Mouse (Mus musculus): Measurements from ENCODE around the gene Thap11. TPM values are rescaled to one million over a fixed set of nuclear protein-coding genes. Genes with fewer than 3 reads are reported as not detected.
"Not testable (repeated sequence)": the region's sequence is repeated elsewhere in the genome, so short reads cannot be mapped to it uniquely, and the experiment has no call there.

Gene Thap11
- total RNA-seq (2021) = 10 to 100 TPM; 38.2 to 44.4 TPM

DNA sequence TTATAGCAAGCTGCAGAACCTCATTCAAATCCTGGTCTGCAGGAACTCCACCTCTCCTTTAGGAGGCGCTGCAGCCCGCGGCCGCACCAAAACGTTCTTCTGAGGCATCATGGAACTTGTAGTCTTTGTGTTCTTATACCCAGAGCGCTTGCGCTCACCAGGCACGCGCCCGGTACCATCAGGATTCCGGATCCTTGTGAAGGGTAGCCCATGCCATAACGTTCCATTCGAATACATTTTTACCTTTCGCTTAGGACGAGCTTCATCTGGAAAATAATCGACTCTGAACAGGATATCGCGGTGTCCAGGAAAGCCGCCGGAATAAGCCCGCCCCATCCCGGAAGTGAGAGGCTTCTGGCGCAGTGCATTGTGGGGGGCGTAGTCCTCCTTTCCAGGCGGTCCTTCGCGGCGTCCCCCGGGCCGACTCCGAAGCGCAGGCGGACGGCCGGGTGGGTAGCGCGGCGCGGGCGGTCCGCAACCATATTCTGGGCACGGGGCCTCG, at the start of gene Thap11:
Gene Thap11 (plus strand): TSS at position 418 of the 502 bp plus-strand sequence.
- DNase-seq (ENCODE audit: extremely low spot score in 1 of 2, low spot score in 1 of 2) = peak; percentile 77 to 86

GRCm38 (mm10) chr8:105805346-105805745, 49.6 kb upstream of the Thap11 start:
- no peak for DNase-seq (ENCODE audit: extremely low spot score in 1 of 2, low spot score in 1 of 2)

DNA sequence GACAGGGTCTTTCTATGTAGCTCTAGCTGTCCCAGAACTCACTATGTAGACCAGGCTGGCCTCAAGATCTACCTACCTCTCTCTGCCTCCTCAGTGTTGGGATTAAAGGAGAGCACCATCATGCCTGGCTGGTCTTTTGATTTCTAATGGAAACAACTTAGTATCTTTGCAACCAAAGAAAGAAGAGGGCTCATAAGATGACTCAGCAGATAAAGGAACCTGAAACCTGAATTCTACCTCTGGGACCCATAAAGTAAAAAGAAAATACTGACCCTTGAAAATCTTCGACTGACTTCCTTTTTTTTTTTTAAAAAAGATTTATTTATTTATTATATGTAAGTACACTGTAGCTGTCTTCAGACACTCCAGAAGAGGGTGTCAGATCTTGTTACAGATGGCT, 49.0 kb upstream of the Thap11 start:
- DNase-seq (ENCODE audit: extremely low spot score in 1 of 2, low spot score in 1 of 2) = no peak

DNA sequence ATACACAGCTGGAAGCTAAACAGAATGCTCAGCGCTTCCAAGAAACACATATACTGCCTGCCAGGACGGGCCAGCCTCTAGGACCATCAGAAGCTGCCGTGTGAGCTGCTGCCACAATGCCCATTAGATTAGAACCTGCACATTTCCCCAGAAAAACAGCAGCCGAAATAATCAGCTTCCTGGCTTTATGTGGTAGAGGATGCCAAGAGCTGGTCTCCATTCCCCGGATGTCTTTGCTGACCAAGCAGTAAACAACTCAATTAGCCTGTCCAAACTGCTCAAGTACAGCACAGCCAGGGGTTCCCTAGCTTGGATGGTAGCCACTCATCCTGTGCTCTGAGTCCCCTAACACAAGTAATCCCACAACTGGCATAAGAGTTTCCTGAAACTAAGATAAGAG, 47.2 kb upstream of the Thap11 start:
- no peak for DNase-seq (ENCODE audit: extremely low spot score in 1 of 2, low spot score in 1 of 2)

DNA sequence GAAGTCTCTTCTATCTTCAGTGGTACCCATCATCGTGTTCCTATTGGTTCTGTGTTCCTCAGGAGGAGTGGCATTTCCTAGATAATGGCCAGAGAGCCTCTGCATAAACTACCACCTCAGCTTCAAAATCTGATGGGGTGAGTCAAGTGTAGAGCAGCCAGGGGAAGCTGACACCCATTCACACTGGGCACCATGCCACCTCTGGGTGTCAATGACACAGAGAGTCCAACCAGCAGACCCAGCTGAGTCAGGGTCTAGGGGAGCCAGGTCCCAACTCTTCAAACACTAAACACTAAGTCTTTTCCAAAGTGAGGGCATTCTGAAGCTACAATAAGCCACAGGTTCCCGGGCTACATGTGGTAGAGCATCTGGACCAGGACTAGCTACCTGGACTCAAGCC, 46.5 kb upstream of the Thap11 start:
- DNase-seq (ENCODE audit: extremely low spot score in 1 of 2, low spot score in 1 of 2) = no peak

GRCm38 (mm10) chr8:105810245-105810786, 44.6 kb upstream of the Thap11 start:
- DNase-seq (ENCODE audit: extremely low spot score in 1 of 2, low spot score in 1 of 2) = no peak

DNA sequence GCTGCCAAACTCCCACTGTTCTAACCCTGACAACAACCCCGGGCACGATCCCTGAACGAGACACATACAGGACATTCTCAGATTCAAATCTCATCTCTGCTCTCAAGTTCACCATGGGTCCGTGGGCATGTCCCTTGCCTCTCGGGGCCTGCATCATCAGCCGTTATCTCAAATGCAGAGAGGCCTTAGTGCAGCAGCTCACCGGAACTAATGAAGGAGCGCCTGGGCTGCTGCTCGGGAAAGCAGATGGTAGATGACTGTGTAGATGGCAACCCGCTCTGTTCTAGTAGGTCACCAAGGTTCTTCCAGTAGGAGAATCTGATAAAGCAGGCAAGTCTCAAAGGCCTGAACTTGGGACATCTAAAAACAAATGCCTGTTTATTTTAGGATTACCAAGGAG, 43.9 kb upstream of the Thap11 start:
- DNase-seq (ENCODE audit: extremely low spot score in 1 of 2, low spot score in 1 of 2) = no peak

DNA sequence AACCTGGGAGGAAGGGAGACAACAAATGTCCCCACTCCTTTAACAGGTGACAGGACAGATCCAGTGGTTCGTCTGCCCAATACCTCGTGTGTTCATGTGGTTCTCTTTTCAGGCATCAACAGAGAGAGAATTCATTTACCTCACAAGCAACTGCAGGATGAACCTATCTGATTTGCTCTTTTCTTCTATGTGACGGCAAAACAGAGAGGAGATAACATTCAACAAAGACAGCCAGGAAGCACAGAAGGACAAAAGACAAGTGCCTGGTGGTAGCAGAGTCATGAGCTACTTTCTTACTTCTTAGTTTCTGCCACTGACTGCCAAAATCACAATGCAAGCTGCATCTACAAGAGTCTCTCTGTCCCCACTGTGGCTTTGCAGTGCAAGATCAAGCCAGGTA, 43.4 kb upstream of the Thap11 start:
- DNase-seq (ENCODE audit: extremely low spot score in 1 of 2, low spot score in 1 of 2) = no peak

GRCm38 (mm10) chr8:105812511-105812910, 42.4 kb upstream of the Thap11 start:
- DNase-seq (ENCODE audit: extremely low spot score in 1 of 2, low spot score in 1 of 2) = no peak

GRCm38 (mm10) chr8:105813241-105813640, 41.7 kb upstream of the Thap11 start:
- no peak for DNase-seq (ENCODE audit: extremely low spot score in 1 of 2, low spot score in 1 of 2)

GRCm38 (mm10) chr8:105819659-105820058, 35.3 kb upstream of the Thap11 start:
- DNase-seq (ENCODE audit: extremely low spot score in 1 of 2, low spot score in 1 of 2) = no peak

GRCm38 (mm10) chr8:105820925-105821324, 34.0 kb upstream of the Thap11 start:
- DNase-seq (ENCODE audit: extremely low spot score in 1 of 2, low spot score in 1 of 2) = no peak

GRCm38 (mm10) chr8:105825506-105825905, 29.4 kb upstream of the Thap11 start:
- DNase-seq (ENCODE audit: extremely low spot score in 1 of 2, low spot score in 1 of 2) = no peak

GRCm38 (mm10) chr8:105826379-105826778, 28.6 kb upstream of the Thap11 start:
- DNase-seq (ENCODE audit: extremely low spot score in 1 of 2, low spot score in 1 of 2) = no peak

DNA sequence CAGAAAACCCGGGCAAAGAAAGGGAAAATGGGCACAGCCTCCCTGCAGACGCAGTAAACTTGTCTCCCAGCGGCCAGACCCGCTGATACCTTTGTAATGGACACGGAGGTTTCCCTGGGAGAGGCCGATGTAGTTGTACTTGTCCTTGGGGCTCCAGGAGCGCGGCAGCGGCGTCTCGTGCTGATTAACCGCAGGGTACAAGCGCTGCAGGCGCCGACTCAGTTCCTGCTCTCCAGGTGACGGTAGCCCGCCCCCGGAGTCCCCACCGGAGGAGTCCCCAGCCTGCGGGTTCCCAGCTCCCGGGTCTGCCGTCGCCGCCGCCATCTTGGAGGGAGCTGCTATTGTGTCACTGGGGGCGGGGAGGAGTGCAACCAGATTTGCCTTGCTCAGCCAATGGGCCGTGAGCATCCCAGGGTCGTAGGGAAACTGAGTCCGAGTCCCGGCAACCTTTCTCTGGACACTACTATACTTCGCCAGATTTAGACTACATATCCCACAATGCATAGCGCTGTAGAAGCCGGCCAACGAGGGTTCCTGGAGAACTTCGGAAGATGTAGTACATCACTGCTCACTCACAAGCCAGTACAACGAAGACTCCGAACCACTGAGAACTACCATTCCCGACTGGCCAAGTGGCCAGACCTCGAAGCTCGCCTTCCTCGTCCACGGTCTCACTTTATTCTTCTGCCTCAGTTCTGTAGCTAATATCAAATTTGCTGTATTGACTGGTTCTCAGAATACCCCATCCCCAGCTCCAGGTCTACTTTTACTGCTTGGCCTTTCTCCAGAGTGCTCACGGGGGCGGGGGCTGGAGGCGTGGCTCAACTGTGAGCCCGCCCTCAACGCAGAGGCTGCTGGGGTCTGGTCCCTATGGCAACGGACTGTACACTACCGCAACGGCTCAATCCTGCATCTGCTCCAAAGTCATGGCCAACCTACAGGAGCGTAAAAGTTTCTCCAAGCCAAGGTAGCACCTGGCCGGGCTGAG, 27.8 kb upstream of the Thap11 start, which contains the start of the genes Ranbp10 and Tsnaxip1:
Gene Ranbp10 (minus strand): TSS at position 490 of the 988 bp plus-strand sequence.
Gene Tsnaxip1 (plus strand): TSS at position 871 of the 988 bp plus-strand sequence.
- peak; percentile 87 to 92 for DNase-seq (ENCODE audit: extremely low spot score in 1 of 2, low spot score in 1 of 2)

GRCm38 (mm10) chr8:105833740-105834139, 21.2 kb upstream of the Thap11 start:
- not testable (repeated sequence) for DNase-seq (ENCODE audit: extremely low spot score in 1 of 2, low spot score in 1 of 2)

DNA sequence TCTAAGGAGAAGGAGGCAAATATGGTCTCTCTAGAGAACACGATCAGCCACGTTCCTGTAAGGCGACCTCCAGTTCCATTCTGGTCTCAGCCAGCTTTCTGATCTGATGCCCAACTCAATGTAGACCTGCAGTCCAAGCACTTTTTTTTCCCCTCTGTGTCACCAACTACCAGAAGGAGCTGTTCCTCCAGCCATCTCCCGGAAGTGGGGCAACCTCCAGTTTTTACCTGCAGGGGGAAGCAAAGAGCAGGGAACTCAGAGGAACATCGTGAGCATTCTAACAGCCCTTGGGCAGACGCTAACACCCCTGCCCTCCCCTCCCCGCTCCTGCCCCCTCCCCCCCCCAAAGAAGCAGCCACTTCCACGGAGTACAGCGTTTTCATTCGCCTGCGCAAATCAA, 19.6 kb upstream of the Thap11 start:
- peak in 1 of 2 experiments; percentile 67 for DNase-seq (ENCODE audit: extremely low spot score in 1 of 2, low spot score in 1 of 2)

DNA sequence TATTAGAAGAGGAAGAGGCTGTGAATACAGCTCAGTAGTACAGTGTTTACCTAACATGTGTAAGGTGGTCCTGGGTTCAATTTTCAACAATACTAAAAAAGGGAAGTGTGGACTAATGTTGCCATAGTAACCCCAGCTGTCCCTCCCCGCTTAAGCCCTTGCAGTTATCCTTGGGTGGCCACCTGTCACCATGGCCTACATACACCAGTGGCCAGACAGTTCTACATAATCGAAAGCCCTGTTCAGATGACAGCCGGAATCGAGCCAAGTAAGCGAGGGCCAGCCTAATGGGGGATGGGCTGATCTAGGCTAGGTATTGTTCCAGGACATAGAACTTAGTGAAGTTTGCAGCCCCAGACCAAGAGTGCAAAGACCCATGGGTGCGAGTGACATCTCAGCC, 17.9 kb upstream of the Thap11 start:
- DNase-seq (ENCODE audit: extremely low spot score in 1 of 2, low spot score in 1 of 2) = no peak

DNA sequence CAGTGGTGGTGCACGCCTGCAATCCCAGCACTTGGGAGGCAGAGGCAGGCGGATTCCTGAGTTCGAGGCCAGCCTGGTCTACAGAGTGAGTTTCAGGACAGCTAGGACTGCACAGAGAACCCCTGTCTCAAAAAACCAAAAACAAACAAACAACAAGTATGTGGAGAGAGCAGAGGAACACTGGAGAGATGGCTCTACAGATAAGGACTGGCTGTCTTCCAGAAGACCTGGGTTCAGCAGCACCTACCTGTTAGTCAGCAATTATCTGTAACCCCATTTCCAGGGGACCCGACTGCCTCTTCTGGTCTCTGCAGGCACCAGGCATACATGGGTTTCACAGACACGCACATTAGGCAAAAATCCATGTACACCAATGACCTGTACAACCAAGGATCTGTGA, 15.7 kb upstream of the Thap11 start:
- no peak for DNase-seq (ENCODE audit: extremely low spot score in 1 of 2, low spot score in 1 of 2)

DNA sequence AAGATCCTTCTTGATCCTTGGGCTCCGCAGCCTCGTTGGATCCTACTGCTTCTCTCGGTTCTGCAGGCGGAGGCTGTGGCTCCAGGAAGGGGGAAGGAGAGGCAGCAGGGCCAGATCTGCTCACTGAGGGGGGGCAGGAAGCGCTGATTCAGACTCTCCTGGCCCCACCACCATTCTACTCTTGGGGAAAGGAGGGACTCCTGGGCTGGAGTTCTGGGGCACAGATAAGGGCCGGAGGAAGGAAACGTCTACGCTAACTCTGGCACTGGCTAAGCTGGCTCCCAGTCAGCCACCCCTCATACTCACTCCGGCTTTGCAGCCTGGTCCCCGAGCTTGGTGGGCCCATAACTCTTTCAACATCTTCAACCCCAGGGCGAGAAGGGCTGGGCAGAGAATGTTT, 8.3 kb upstream of the Thap11 start:
- no peak for DNase-seq (ENCODE audit: extremely low spot score in 1 of 2, low spot score in 1 of 2)

DNA sequence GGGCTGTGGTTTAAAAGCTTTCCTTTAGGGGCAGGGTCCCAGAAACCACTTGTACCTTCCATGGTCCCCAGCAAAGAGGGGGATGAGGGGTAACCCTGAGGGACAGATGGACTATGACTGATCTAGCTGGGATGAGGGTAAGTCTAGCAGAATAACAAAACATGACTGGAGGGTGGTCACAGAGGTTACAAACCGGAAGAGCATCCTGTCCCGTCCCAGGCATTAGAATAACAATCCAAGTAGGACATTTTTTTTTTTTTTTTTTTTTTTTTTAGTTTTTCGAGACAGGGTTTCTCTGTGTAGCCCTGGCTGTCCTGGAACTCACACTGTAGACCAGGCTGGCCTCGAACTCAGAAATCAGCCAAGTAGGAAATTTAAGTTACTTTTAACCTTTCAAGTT, 4.9 kb upstream of the Thap11 start:
- no peak for DNase-seq (ENCODE audit: extremely low spot score in 1 of 2, low spot score in 1 of 2)

All from layer of hippocampus, postnatal 25 days (tissue).